Mouse (Mus musculus): ENCODE measurements around the gene Ugt1a10.
"Not testable (repeated sequence)": the region's sequence is repeated elsewhere in the genome, so short reads cannot be mapped to it uniquely, and the experiment has no call there.

- TF ChIP-seq CTCF, POLR2A (IDR thresholded peaks at IDR 0.05; ENCODE audit: insufficient read depth, low read depth, low read length): not testable (repeated sequence)
These were observed 39.1 kb downstream of the Ugt1a10 start for GRCm38 (mm10) chr1:88094270-88094676.

All from olfactory bulb, adult 2 months (tissue).